Mouse (Mus musculus) G1E (cell line): ENCODE data around the gene Stk32c. TPM values are rescaled to one million over a fixed set of nuclear protein-coding genes. Genes with fewer than 3 reads are reported as not detected.

Experiments used
- ATAC-seq: 2 replicates; pipeline ENCODE4 v1.8.0; 2016; ENCODE audit warnings: mild to moderate bottlenecking; ENCODE audit not compliant: insufficient number of reproducible peaks, poor library complexity, low FRiP score, severe bottlenecking; ENCODE audit errors: extremely low read depth
- DNase-seq: peaks from one replicate; pipeline ENCODE4 v3.0.0; 2012; ENCODE audit warnings: low spot score
- H3K27me3 ChIP-seq: 2 replicates; pipeline ENCODE4 v1.6.1; 2012; ENCODE audit warnings: mild to moderate bottlenecking, low read length, inconsistent platforms; ENCODE audit not compliant: insufficient read depth
- H3K36me3 ChIP-seq: replicated peaks from 2 replicates; pipeline ENCODE3; 2012; ENCODE audit warnings: mild to moderate bottlenecking, inconsistent platforms
- H3K4me1 ChIP-seq: 2 replicates; pipeline ENCODE4 v1.6.1; 2012; ENCODE audit warnings: low read depth, low read length, inconsistent platforms, mixed read lengths; ENCODE audit not compliant: insufficient read depth
- H3K4me3 ChIP-seq: 2 replicates; pipeline ENCODE4 v1.5.1; 2012; ENCODE audit warnings: low read depth, mild to moderate bottlenecking, inconsistent platforms, low read length, moderate library complexity, mixed read lengths
- H3K9me3 ChIP-seq: replicated peaks from 2 replicates; pipeline ENCODE4 v1.6.1; 2012; ENCODE audit warnings: inconsistent platforms
- CTCF ChIP-seq: IDR thresholded peaks from 2 replicates; pipeline ENCODE4 v1.5.1; 2012; ENCODE audit warnings: low read depth, low read length, inconsistent platforms, mixed read lengths
- GATA1 ChIP-seq: IDR thresholded peaks from 2 replicates; pipeline ENCODE4 v1.6.1; 2012; ENCODE audit warnings: borderline replicate concordance, low read length, inconsistent platforms, mixed read lengths
- GATA2 ChIP-seq: IDR thresholded peaks from 2 replicates; pipeline ENCODE4 v1.6.1; 2012; ENCODE audit warnings: low read depth, low read length, inconsistent platforms, borderline replicate concordance
- POLR2AphosphoS5 ChIP-seq: IDR thresholded peaks from 2 replicates; pipeline ENCODE4 v1.6.1; 2012; ENCODE audit warnings: low read depth, low read length, inconsistent platforms; ENCODE audit not compliant: insufficient replicate concordance
- TAL1 ChIP-seq: conservative IDR thresholded peaks from 2 replicates; pipeline ENCODE4 v1.6.1; 2012; ENCODE audit warnings: low read depth, low read length, inconsistent platforms, mixed read lengths
- polyA plus RNA-seq: library from polyadenylated mRNA; stranded (reverse); fragments of >175 nt; gene quantifications from 2 replicates; pipeline ENCODE4 v1.2.3, GENCODE M21; 2012
- total RNA-seq, 2 experiments: library from RNA; stranded (forward) in 1 of 2; stranded (reverse) in 1 of 2; fragments of 200-1000 nt in 1 of 2; fragments of >200 nt in 1 of 2; fragmentation: Nextera tagmentation in 1 of 2; gene quantifications; 2 replicates each; pipeline ENCODE4 v1.2.3; 2014 to 2017

Stk32c gene
- total and polyA plus RNA-seq, 3 experiments, result not detected

DNA sequence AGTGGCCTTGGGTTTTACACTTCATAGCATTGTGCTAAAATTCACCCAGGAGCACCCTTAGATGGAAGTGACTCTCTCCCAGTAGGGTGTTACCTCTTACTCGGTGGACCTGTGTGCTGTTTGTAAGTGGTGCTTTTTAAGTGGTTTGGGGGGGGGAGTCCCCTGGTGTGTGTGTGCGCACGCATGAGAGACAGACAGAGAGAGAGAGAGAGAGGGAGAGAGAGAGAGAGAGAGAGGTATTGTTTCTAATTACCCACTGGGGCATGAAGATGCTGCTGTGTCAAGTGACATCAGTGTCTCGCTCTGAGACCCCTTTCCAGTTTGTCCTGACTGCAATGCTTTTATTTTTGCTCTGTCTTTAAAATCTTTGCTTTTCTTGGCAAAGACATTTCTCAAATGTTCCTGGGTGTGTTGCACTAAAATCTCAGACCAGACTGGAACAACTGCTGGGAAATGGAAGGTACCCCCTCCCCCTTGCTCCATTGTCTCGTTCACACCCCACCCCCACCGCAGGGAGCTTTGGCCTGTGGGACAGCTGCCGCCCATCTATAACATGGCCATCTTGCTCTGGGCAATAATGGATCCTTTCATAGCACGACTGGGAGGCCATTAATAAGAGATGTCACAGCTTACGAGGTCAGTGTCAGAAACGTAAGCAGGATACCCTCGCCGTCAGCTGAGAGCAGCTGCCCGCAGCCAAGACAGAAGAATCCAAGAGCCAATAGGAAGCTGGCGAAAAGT lies 137.9 kb downstream of the Stk32c start:
- ATAC-seq, result no peak

DNA sequence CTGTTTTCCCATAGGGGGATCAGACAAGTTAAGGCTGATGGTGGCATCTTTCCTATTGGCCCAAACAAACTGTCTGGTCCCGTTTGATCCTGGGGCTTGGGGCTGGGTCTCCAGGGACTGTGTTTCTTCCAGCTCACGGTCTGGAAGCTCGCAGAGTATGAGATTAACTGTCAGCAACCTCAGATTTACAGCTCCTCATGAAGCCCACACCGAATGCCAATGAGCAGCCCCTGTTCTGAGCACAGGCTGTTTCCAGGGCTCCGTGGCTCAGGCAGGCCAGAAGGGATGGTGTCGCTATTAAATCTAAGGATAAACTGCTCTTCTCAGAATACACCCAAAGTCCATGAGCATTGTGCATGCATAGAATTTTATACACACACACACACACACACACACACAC lies 138.9 kb downstream of the Stk32c start:
- peaks cover 37% of the 10 kb centered on the region for H3K9me3 ChIP-seq
- TF ChIP-seq POLR2AphosphoS5 (no peak), TAL1 (no peak), CTCF (no peak), GATA2 (no peak), GATA1 (no peak)

More for the DNA sequence above, 137.9 kb downstream of the Stk32c start:
- Histone ChIP-seq H3K4me1 (no peaks in the 10 kb centered on the region), H3K36me3 (no peaks in the 10 kb centered on the region), H3K9me3 (peaks cover 45% of the 10 kb centered on the region), H3K27me3 (no peaks in the 10 kb centered on the region), H3K4me3 (no peak overlapping the region)
- no peak for DNase-seq
- TF ChIP-seq TAL1, result no peak

DNA sequence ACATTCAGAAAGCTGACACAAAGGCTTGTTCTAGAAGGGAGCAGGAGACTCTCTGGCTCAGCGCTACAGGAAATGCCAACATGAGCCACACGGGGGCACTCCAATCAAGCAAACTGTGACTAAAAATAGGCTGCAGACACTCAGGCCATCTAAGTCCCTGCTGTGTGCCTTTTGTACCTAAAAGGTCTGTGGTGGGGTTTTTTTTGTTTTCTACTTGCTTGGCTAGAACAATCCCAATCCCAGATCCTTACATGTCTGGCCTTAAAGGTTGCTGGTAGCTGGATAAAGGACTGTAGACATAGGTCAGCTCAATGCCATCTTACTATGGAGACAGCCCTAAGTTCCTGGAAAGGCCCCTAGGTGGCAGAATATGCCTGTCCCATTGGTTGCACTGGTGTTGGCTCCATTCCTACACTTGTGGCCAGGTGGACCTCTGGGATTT lies 144.9 kb downstream of the Stk32c start:
- no peak for ATAC-seq
- no peaks in the 10 kb centered on the region for H3K27me3 ChIP-seq
- no peak for TF ChIP-seq GATA2
- no peak for TF ChIP-seq POLR2AphosphoS5
- TF ChIP-seq CTCF, result no peak; the same call in 1 of the 2 replicates
- TF ChIP-seq TAL1, result no peak
- no peak for TF ChIP-seq GATA1
- H3K4me3 ChIP-seq, result no peak overlapping the region
- no peak for DNase-seq
- peaks cover 30% of the 10 kb centered on the region for H3K9me3 ChIP-seq
- no peaks in the 10 kb centered on the region for H3K4me1 ChIP-seq
- no peaks in the 10 kb centered on the region for H3K36me3 ChIP-seq

More for the DNA sequence above, 138.9 kb downstream of the Stk32c start:
- H3K4me1 ChIP-seq, result no peaks in the 10 kb centered on the region
- no peak overlapping the region for H3K4me3 ChIP-seq
- ATAC-seq (no peak), DNase-seq (no peak)
- H3K36me3 ChIP-seq, result no peaks in the 10 kb centered on the region
- no peaks in the 10 kb centered on the region for H3K27me3 ChIP-seq

DNA sequence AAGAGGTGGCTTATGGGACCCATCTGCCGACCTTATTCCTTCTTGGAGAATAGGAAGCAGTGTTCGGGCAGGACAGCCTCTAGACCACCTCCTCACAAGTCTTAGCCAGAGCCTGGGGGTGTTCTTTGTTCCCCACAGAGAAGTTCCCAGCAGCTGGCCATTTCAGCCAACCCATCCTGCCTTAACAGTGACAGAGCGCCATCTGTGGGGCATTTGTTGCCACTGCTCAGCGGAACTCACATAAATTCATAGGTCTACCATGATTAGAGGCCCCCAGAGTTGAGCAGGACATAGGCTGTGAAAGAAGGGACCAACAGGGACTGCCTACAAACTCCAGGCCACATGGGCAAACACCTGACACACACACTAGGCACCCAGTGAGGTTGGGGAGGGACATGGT lies 149.7 kb downstream of the Stk32c start:
- H3K4me3 ChIP-seq, result no peak overlapping the region
- ATAC-seq, result no peak

More for the DNA sequence above, 149.7 kb downstream of the Stk32c start:
- DNase-seq, result no peak
- no peaks in the 10 kb centered on the region for H3K27me3 ChIP-seq
- no peak for TF ChIP-seq POLR2AphosphoS5
- no peak for TF ChIP-seq GATA1
- TF ChIP-seq CTCF, result no peak
- TF ChIP-seq TAL1, result no peak
- TF ChIP-seq GATA2, result no peak
- no peaks in the 10 kb centered on the region for H3K36me3 ChIP-seq
- H3K9me3 ChIP-seq, result peaks cover 37% of the 10 kb centered on the region
- H3K4me1 ChIP-seq, result no peaks in the 10 kb centered on the region

Other genes with a start within 250 kb of the Stk32c start
- not detected in 2 replicates for gene Dpysl4, start 127.3 kb downstream of the Stk32c start, total RNA-seq (2014; fragmentation: Nextera tagmentation)
- gene Dpysl4, start 127.3 kb downstream of the Stk32c start, total RNA-seq (2017), result 0.05 TPM in 1 of 2 replicates, not detected in the other
- not detected in 2 replicates for gene Dpysl4, start 127.3 kb downstream of the Stk32c start, polyA plus RNA-seq
- gene Lrrc27, start 319 bp downstream of the Stk32c start, total RNA-seq (2014; fragmentation: Nextera tagmentation), result not detected in 2 replicates
- gene Lrrc27, start 319 bp downstream of the Stk32c start, total RNA-seq (2017), result 0.70 and 1.0 TPM in 2 replicates
- gene Lrrc27, start 319 bp downstream of the Stk32c start, polyA plus RNA-seq, result not detected in 2 replicates
- not detected in 2 replicates for gene Pwwp2b, start 35.2 kb upstream of the Stk32c start, total RNA-seq (2014; fragmentation: Nextera tagmentation)
- 0.05 TPM in 1 of 2 replicates, not detected in the other for gene Pwwp2b, start 35.2 kb upstream of the Stk32c start, total RNA-seq (2017)
- gene Pwwp2b, start 35.2 kb upstream of the Stk32c start, polyA plus RNA-seq, result 0.01 TPM in 1 of 2 replicates, not detected in the other
- gene Inpp5a, start 175.8 kb upstream of the Stk32c start, total RNA-seq (2014; fragmentation: Nextera tagmentation), result 5.6 and 6.2 TPM in 2 replicates
- 1.1 and 1.2 TPM in 2 replicates for gene Inpp5a, start 175.8 kb upstream of the Stk32c start, total RNA-seq (2017)
- 2.5 and 2.8 TPM in 2 replicates for gene Inpp5a, start 175.8 kb upstream of the Stk32c start, polyA plus RNA-seq